Mouse (Mus musculus): Measurements from ENCODE around the gene Rassf6. TPM values are rescaled to one million over a fixed set of nuclear protein-coding genes. Genes with fewer than 3 reads are reported as not detected.

The Rassf6 gene
- polyA plus RNA-seq, 1 experiment from 2014 or later, result 1.8 TPM

DNA sequence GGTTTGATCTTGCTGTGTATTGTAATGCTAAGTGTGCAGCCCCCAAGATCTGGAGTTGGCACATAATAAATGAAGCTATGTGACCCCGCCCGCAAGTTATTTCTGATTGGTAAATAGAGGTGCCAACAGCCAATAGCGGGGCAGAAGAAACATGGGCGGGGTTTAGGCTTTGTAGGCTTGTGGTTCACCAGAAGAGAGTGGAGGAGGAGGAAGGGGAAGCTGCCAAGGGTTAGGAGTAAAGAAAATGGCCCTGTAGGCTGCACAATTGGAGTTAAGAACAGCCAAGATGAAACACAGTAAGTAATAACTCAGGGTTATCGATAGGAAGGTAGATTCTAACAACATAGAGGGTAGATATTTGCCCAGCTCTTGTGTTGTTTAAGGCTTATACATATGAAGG is 53.9 kb downstream of the Rassf6 start:
- Histone ChIP-seq H3K9me3 (no peaks in the 10 kb centered on the region), H3K4me3 (no peak overlapping the region), H3K4me1 (no peaks in the 10 kb centered on the region), H3K36me3 (no peaks in the 10 kb centered on the region), H3K27me3 (ENCODE audit: insufficient read depth, poor library complexity, severe bottlenecking) (no peaks in the 10 kb centered on the region), H3K27ac (no peak overlapping the region)
- no peak for DNase-seq (ENCODE audit: low spot score)
- 71% methylated on average over 5 of the region's 5 CpGs for WGBS

- DNase-seq (ENCODE audit: low spot score), result no peak
- no peak overlapping the region for H3K4me3 ChIP-seq
- no peaks in the 10 kb centered on the region for H3K9me3 ChIP-seq
- WGBS, result 74% methylated on average over 7 of the region's 7 CpGs
- H3K4me1 ChIP-seq, result no peaks in the 10 kb centered on the region
- no peaks in the 10 kb centered on the region for H3K36me3 ChIP-seq
- H3K27me3 ChIP-seq (ENCODE audit: insufficient read depth, poor library complexity, severe bottlenecking), result no peaks in the 10 kb centered on the region
- no peak overlapping the region for H3K27ac ChIP-seq
Measured at GRCm38 (mm10) chr5:90584799-90585198, 55.7 kb downstream of the Rassf6 start.

- 82% methylated on average over 6 of the region's 6 CpGs for WGBS
- H3K9me3 ChIP-seq, result no peaks in the 10 kb centered on the region
- H3K4me3 ChIP-seq, result no peak overlapping the region
- no peak overlapping the region for H3K27ac ChIP-seq
- H3K4me1 ChIP-seq, result no peaks in the 10 kb centered on the region
- H3K27me3 ChIP-seq (ENCODE audit: insufficient read depth, poor library complexity, severe bottlenecking), result no peaks in the 10 kb centered on the region
- no peaks in the 10 kb centered on the region for H3K36me3 ChIP-seq
- no peak for DNase-seq (ENCODE audit: low spot score)
Measured at GRCm38 (mm10) chr5:90582179-90582578, 58.3 kb downstream of the Rassf6 start.

DNA sequence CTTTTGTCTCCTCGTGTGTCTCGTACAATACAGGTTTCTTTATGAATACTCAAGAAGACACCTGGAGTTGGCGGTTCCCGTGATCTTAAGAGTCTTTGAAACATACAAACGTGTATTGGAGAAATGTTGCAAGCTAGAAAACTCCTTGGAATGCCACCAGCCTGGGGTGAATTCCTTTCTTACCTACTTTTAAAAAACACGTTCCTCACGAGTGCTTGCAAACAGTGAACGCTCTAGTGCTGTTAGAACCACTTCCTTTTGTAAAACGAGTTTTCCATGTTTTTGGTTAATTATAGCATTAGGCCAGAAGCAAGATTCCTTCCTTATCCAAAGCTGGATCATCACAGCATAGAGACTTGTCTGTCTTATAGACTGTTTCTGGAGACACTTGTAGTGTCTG is 60.9 kb downstream of the Rassf6 start:
- Histone ChIP-seq H3K27me3 (ENCODE audit: insufficient read depth, poor library complexity, severe bottlenecking) (no peaks in the 10 kb centered on the region), H3K9me3 (no peaks in the 10 kb centered on the region), H3K4me3 (no peak overlapping the region), H3K27ac (no peak overlapping the region), H3K4me1 (no peaks in the 10 kb centered on the region), H3K36me3 (no peaks in the 10 kb centered on the region)
- WGBS, result 85% methylated on average over 9 of the region's 9 CpGs
- no peak for DNase-seq (ENCODE audit: low spot score)

DNA sequence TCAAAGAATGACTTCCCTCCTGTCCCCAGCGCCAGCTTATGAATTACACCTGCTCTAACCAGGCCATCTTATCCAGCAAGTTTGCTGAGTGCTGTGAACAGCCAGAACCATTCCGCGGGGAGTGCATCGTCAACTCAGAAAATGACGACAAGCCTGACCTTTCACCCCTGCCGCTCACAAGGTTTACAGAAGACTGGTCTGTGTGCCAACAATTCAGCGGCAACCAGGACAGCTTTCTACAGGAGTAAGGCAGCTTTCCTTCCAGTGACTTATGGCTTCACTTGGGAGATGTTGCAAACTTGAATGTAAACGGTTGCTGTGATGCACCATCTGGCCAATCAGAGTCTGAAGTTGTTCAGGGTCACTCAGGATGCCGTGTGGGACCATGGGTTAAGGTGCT is 62.7 kb downstream of the Rassf6 start:
- no peak for DNase-seq (ENCODE audit: low spot score)
- Histone ChIP-seq H3K4me3 (no peak overlapping the region), H3K36me3 (no peaks in the 10 kb centered on the region), H3K9me3 (no peaks in the 10 kb centered on the region), H3K27me3 (ENCODE audit: insufficient read depth, poor library complexity, severe bottlenecking) (no peaks in the 10 kb centered on the region), H3K27ac (no peak overlapping the region), H3K4me1 (no peaks in the 10 kb centered on the region)
- 82% methylated on average over 9 of the region's 9 CpGs for WGBS

DNA sequence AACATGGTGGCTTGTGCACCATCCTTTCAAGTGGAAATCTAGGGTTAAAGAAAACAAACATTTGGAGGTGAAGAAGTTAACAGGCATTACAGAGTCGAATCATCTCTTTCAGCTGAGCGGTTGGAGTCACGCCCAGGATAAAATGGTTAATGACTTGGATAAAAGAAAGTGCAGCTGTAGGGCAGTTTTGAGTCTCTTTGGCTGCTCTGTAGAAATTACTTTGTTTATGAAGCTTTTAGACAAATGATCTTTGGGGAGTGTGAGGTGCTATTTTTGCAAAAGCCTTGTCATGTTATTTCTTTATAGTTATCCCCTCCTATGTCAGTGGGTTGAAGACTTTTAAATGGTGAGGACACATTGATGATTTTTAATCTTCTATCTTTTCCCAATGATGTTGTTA is 69.2 kb downstream of the Rassf6 start:
- no peaks in the 10 kb centered on the region for H3K9me3 ChIP-seq
- H3K36me3 ChIP-seq, result no peaks in the 10 kb centered on the region
- H3K4me3 ChIP-seq, result no peak overlapping the region
- H3K27ac ChIP-seq, result no peak overlapping the region
- peaks cover 14% of the 10 kb centered on the region; the same call in 1 of the 2 replicates for H3K4me1 ChIP-seq
- WGBS, result 71% methylated on average over 3 of the region's 3 CpGs
- DNase-seq (ENCODE audit: low spot score), result no peak
- no peaks in the 10 kb centered on the region for H3K27me3 ChIP-seq (ENCODE audit: insufficient read depth, poor library complexity, severe bottlenecking)

DNA sequence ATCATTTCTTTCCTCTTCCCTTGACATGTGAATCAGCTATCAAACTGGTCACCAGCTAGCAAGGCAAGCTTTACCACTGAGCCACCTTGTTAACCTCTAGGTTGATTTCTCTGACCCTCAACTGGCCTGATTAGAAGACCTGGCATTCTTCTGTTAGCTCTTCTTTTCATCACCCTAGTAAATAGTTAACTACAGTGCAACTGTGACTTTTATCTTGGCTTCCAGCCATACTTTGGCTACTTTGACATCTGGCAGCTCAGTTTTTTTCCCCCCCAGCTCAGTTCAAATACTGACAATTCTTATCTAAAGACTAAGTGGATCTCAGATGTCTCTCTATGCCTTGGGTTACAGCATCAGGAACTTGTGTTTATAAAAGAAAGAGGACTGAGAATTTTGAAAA is 72.1 kb downstream of the Rassf6 start:
- no peak for DNase-seq (ENCODE audit: low spot score)
- Histone ChIP-seq H3K4me1 (peaks cover 14% of the 10 kb centered on the region; the same call in 1 of the 2 replicates), H3K9me3 (no peaks in the 10 kb centered on the region), H3K36me3 (no peaks in the 10 kb centered on the region), H3K4me3 (no peak overlapping the region), H3K27ac (no peak overlapping the region), H3K27me3 (ENCODE audit: insufficient read depth, poor library complexity, severe bottlenecking) (no peaks in the 10 kb centered on the region)

GRCm38 (mm10) chr5:90567788-90568187 is 72.7 kb downstream of the Rassf6 start:
- Histone ChIP-seq H3K4me1 (peaks cover 18% of the 10 kb centered on the region; the same call in 1 of the 2 replicates), H3K36me3 (no peaks in the 10 kb centered on the region), H3K4me3 (no peak overlapping the region), H3K9me3 (no peaks in the 10 kb centered on the region), H3K27ac (no peak overlapping the region), H3K27me3 (ENCODE audit: insufficient read depth, poor library complexity, severe bottlenecking) (no peaks in the 10 kb centered on the region)
- 64% methylated on average over 5 of the region's 5 CpGs for WGBS
- DNase-seq (ENCODE audit: low spot score), result no peak

- Histone ChIP-seq H3K4me1 (peaks cover 18% of the 10 kb centered on the region; the same call in 1 of the 2 replicates), H3K27ac (no peak overlapping the region), H3K36me3 (no peaks in the 10 kb centered on the region), H3K9me3 (no peaks in the 10 kb centered on the region), H3K27me3 (ENCODE audit: insufficient read depth, poor library complexity, severe bottlenecking) (no peaks in the 10 kb centered on the region), H3K4me3 (no peak overlapping the region)
- WGBS, result 76% methylated on average over 6 of the region's 6 CpGs
- DNase-seq (ENCODE audit: low spot score), result no peak
Measured at GRCm38 (mm10) chr5:90565205-90565604, 75.3 kb downstream of the Rassf6 start.

- no peak for DNase-seq (ENCODE audit: low spot score)
- no peak overlapping the region for H3K4me3 ChIP-seq
- H3K27me3 ChIP-seq (ENCODE audit: insufficient read depth, poor library complexity, severe bottlenecking), result no peaks in the 10 kb centered on the region
- peaks cover 18% of the 10 kb centered on the region; the same call in 1 of the 2 replicates for H3K4me1 ChIP-seq
- WGBS, result 89% methylated on average over 4 of the region's 4 CpGs
- H3K36me3 ChIP-seq, result no peaks in the 10 kb centered on the region
- H3K9me3 ChIP-seq, result no peaks in the 10 kb centered on the region
- H3K27ac ChIP-seq, result no peak overlapping the region
Measured at GRCm38 (mm10) chr5:90564161-90564560, 76.3 kb downstream of the Rassf6 start.

DNA sequence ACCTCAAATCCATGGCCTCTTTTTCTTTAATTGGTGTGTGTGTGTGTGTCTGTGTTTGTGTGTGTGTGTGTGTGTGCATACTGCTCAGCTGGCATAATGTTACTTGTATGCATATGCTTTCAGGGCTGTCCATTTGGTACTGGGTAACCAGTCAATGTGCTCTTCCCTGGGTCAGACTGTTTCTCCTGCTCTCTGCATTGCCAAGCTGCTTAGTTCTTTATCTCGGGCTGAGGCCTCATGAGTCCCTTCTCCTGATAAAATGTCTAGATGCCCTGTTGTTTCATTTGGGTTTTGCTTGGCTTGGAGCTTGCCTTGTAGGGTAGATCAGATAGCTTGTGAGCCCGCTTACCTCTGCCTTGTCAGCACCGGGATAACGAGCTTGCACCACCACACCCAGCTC is 77.6 kb downstream of the Rassf6 start:
- DNase-seq (ENCODE audit: low spot score), result no peak
- WGBS, result 36% methylated on average over 4 of the region's 4 CpGs
- no peak overlapping the region for H3K4me3 ChIP-seq
- H3K27ac ChIP-seq, result no peak overlapping the region
- H3K36me3 ChIP-seq, result no peaks in the 10 kb centered on the region
- peaks cover 6% of the 10 kb centered on the region; the same call in 1 of the 2 replicates for H3K4me1 ChIP-seq
- no peaks in the 10 kb centered on the region for H3K9me3 ChIP-seq
- no peaks in the 10 kb centered on the region for H3K27me3 ChIP-seq (ENCODE audit: insufficient read depth, poor library complexity, severe bottlenecking)

- Histone ChIP-seq H3K9me3 (no peaks in the 10 kb centered on the region), H3K4me3 (no peak overlapping the region), H3K36me3 (no peaks in the 10 kb centered on the region), H3K4me1 (peaks cover 4% of the 10 kb centered on the region; the same call in 1 of the 2 replicates), H3K27ac (no peak overlapping the region), H3K27me3 (ENCODE audit: insufficient read depth, poor library complexity, severe bottlenecking) (no peaks in the 10 kb centered on the region)
- DNase-seq (ENCODE audit: low spot score), result peak; percentile 16
- 88% methylated on average over 11 of the region's 11 CpGs for WGBS
Measured at GRCm38 (mm10) chr5:90561721-90562275, 78.7 kb downstream of the Rassf6 start.

DNA sequence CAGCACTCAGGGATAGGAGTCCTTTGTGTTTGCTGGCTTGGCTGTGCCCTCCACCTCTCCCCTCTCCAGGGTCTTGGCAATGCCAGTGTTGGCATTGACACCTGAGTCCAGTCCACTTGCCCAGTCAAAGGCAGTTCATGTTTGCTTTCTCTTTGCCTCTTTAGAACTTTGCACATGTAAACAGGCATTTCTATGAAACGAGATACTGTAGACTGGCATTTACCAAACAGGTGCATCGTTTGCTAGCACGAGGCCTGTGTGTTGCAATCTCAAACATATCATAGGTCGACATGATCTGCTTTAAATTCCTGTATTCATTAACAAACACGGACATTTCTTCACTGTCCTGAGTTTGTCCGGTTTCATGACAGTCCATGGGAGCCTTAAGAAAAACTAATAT is 79.7 kb downstream of the Rassf6 start, which contains the start of gene 5830473C10Rik:
Gene 5830473C10Rik (plus strand): TSS at position 365 of the 400 bp plus-strand sequence.
- Histone ChIP-seq H3K9me3 (no peaks in the 10 kb centered on the region), H3K4me1 (peaks cover 4% of the 10 kb centered on the region; the same call in 1 of the 2 replicates), H3K27me3 (ENCODE audit: insufficient read depth, poor library complexity, severe bottlenecking) (no peaks in the 10 kb centered on the region), H3K36me3 (no peaks in the 10 kb centered on the region), H3K27ac (no peak within 1 kb of the TSS), H3K4me3 (no peak within 1 kb of the TSS)
- no peak for DNase-seq (ENCODE audit: low spot score)
- 83% methylated on average over 6 of the region's 6 CpGs for WGBS

GRCm38 (mm10) chr5:90556052-90556451 is 84.4 kb downstream of the Rassf6 start:
- Histone ChIP-seq H3K27me3 (ENCODE audit: insufficient read depth, poor library complexity, severe bottlenecking) (no peaks in the 10 kb centered on the region), H3K4me3 (no peak overlapping the region), H3K27ac (no peak overlapping the region), H3K36me3 (no peaks in the 10 kb centered on the region), H3K4me1 (no peaks in the 10 kb centered on the region), H3K9me3 (no peaks in the 10 kb centered on the region)
- 81% methylated on average over 3 of the region's 3 CpGs for WGBS
- DNase-seq (ENCODE audit: low spot score), result peak; percentile 51

All from heart, embryonic 10.5 days (tissue).